Mouse (Mus musculus) ovary, postnatal 10 days (tissue): Measurements from ENCODE around the gene Rad18.
"Not testable (repeated sequence)": the region's sequence is repeated elsewhere in the genome, so short reads cannot be mapped to it uniquely, and the experiment has no call there.

Experiments used
- DNase-seq: peaks from one replicate; pipeline ENCODE4 v3.0.0; 2022; ENCODE audit warnings: low spot score

Rad18 gene

DNA sequence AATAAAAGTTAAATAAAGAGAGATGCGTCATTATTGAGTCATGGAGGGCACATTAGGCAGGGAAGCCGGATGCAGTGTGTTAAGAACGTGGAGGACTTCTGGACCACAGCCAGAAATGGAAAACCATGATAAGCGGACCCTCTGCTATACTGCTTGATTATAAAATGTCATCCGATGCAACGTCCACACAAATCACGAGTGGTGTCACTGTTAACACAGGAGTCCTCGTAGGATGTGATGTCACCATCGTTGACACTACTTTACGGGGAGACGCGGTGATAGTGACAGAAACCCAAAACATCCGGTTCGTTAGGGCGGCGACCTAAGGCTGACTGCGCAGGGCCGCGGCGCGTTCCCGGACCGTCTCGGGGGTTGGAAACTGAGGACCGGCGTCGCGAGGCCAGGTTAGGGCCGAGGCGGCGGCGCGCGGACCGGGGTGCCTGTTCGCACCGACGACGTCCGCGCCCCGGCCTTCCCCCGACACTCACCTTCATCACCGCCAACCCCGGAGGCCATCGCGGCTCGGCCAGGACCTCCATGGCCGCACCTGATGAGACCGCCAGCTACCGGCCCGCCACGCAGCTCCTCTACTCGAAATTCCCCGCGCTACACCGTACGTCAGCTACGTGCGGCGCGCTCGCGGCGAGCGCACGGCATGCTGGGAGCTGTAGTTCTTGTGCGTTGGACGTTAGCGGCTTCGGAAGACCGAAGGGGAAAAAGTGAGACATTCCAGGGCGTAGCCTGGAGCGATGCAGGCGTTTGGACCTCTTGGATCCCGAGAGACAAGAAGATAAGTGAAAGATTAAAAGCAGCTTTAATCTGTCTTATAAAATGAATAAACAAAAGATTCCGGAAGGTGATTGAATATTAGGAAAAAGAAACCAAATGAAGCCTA lies at the start of gene Rad18:
Gene Rad18, minus strand, starts transcription at position 631 of the 895 bp plus-strand sequence.
- peak; percentile 34 for DNase-seq

DNA sequence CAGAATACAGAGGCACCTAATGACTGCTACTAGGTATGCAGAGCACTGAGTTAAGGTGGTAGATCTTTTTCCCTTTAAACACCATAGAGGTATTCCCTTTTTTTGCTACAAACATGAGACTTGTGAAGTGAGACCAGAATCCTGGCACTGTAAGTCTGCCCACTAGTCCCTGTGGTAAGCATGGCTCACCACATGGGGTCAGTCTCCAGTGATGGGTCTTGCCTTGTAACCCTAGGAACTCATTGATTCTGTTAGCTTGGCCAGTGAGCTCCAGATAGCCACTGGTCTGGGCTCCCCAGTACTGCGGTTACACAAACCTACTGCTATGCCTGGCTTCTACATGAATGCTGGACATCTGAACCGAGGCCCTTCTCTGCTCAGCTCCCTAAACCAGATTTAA lies 45.8 kb upstream of the Rad18 start:
- DNase-seq = no peak

DNA sequence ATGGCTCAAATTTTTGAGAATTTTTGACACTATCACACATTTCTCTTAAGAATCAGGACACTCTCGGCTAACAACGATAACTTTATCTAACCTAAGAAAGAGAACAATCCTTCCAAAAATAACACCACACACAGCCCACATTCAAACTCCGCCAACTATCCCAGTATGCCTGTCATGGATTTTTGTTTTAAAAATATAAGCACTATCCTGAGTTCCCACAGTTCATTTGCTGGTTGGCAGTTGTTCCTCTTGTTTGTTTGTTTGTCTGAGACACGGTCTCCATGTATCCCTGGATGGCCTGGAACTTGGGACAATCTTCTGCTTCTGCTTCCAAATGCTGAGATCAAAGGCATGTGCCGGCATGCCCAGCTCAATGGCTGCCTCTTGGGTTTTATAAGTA lies 45.3 kb upstream of the Rad18 start:
- no peak for DNase-seq

DNA sequence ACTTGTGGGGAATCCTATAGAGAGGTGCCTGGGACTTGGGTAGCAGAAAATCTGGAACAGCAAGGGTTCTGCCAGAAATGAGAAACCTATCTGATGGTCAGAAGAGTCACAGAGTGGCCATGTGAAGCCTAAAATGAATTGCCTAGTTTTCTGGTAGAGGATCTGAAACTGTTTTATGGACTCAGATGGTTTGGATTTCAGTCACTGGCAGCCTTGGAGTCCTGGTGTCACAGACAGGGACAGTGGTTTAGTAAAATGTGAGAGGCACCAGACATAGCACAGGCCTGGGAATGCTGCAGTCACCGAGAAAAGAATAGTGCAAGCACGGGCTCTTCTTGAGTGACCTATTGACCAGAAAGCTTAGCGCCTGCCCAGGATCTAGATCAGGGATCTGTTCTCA lies 43.1 kb upstream of the Rad18 start:
- DNase-seq = no peak

DNA sequence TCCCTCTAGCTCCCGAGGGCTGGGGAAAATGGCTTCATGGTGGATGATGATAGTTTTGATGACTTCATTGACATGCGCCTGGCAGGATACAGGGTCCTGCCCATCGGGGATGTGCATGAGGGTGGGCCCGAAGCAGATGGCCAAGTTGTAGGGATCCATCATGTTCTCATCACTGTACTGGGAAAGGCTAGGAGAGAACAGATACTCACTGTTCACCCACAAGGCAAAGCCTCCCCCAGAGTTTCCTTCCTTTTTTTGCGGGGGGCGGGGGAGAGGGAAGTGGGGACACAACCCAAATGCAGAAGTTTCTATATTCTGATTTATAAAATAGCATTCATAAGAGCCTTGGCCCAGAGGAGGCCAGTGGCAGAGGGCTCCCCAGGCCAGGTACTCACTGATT lies 42.4 kb upstream of the Rad18 start:
- DNase-seq = no peak

DNA sequence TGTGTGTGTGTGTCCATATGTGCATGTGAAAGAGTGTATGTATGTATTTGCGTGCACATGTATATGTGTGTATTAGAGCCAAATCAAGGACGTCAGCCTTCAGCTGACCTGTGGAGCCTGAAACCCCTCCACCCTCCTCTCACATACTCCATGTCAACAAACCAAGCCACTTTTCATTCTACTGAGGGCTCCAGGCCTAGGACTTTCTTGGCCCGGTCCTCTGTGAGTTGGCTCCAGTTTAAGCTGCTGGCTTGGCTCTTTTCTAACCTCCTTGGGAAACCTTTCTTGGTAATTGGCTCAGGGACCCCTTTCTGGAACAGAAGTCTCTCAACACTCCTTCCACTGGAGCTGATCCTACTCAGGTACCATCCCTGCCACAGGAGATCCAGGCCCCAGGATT lies 40.0 kb upstream of the Rad18 start:
- no peak for DNase-seq

DNA sequence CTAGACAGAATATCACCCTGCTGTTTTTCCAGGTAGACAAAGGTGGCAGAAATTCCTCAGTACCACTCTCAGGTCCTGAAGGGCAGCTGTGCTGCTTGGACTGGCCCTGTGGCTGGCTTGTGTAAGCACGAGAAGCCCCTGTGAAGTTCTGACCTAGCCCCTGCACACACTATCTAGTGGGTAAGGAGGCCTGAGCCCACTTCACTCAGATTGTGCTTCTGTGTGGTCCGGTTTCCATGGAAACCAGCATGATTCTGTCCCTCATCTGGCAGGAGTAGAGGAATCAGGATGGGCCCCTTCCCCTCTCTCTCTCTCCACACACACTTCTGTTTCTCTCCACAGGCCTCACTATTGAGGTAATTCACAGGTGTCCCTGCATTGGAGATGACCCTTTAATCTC lies 38.6 kb upstream of the Rad18 start:
- no peak for DNase-seq

DNA sequence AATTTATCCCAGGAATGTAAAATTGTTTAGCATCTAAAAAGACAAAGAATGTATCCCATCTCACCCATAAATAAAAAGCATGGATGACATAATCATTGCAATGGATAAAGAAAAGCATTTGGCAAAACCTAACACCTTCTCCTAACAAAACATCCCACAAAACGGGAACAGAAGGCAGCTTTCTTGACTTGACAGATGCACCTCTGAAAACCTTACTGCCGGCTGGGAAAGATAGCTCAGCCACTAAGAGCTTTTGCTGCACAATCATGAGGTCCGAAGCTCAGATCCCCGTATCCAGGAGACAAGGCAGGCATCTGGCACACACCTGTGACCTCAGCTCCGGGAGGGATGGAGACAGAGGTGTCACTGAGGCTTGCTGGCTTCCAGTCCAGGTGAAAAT lies 37.5 kb upstream of the Rad18 start:
- DNase-seq = no peak

DNA sequence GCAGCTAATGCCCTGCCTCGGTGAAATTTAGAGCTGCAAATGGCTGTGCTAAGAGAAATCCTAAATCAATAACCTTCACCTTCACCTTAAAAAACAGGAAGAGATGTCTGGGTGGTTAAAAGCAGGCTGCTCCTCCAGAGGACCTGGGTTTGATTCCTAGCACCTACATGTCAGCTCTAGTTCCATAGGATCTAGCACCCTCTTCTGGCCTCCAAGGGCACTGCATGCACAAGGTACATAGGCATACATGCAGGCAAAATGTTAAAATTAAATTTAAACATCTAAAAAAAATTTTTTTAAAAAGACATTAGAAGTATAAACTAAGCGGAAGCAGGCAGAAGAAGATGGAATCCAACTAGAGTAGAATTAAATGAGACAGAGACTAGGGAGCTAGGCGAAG lies 35.9 kb upstream of the Rad18 start:
- DNase-seq = no peak

DNA sequence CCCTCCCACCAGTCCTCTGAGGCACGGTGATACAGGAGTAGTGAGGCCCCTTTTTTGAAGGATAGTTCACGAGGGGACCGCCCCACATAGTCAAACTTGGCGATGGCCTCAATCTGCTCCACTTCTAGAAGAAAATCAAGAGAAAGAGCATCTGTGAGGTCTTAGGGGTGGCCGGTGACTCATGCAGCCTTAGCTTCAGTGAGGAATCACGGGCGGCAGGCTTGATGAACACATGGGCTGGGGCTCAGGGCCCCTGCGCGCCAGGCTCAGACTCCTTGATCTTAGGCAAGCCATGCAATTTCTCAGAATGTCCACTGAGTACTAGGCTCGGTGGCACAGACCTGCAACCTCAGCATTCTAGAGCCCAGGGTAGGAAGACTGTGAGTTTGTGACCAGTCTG lies 34.9 kb upstream of the Rad18 start:
- no peak for DNase-seq

DNA sequence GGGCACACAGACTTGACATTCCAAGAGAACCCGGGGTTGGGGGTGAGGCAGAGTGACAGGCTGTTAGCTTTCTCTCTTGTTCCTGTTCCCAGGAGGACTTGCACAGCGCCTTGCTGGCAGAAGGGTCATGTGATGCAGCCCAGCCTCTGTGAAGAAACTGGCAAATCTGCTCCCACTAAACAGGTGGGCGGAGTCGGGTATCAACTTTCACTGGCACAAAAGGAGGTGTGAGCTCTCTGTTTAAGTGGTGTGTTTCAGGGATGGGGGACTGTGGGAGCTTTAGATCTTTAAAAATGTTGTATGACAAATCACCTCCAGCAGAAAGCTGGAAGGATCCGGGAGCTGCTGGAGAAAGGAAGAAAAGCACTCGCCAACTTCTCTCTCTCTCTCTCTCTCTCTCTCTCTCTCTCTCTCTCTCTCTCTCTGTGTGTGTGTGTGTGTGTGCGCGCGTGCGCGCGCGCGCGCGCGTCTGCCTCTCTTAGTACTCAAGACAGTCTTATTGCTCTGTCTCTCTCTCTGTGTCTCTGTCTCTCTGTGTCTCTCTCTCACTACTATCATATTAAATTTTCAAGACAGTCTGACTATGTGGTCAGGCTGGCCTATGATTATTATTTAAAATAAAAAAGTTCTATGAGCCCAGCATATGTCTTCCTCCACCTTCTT lies 32.4 kb upstream of the Rad18 start:
- DNase-seq = peak; percentile 15

DNA sequence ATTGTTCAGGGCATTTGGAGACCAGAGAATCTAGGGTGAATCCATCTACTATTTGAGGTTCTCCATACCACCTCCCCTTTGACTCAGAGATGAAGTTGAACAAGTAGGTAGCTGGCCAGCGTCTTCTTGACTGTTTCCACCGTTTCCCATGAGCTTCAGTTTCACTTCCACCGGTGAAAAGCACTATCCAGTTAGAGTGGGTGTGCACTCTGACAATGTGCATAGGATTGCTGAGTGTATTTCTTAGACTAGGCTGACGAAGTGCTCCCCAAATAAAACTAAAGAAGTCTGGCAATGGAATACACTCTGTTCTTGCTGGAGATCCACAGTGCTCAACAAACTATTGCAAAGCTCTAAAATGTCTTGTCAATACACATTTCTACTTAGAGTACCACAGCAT lies 29.0 kb upstream of the Rad18 start:
- no peak for DNase-seq

DNA sequence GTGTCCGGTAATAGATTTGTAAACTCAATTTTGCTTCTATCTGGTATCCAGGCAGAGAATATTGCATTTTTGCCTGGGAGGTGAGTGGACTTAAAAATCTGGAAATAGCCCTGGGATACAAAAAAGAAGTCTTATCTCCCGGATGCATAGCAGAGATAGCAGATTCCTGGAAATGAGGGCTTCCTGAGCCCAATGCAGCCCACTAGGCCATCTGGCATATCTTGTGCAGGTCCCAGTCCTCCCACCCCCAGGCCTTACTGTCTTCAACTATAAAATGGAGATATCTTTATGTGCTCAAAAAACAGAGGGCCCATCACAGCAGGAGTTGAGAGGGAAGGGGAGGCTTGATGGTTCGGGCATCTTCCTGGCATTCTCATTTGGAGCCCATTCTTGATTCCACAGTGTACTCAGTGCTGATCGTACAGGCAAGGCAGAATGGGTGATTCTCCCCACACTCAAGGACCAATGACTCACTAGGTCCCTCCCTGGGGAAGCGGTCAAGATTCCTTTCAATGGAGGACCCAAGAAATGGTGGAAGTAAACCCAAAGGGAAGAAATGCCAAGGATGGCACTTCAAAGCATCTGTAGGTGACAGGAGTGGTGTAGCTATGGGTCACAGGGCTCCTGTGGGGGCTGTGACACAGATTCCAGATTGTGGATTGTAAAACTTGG lies 24.1 kb upstream of the Rad18 start:
- no peak for DNase-seq

DNA sequence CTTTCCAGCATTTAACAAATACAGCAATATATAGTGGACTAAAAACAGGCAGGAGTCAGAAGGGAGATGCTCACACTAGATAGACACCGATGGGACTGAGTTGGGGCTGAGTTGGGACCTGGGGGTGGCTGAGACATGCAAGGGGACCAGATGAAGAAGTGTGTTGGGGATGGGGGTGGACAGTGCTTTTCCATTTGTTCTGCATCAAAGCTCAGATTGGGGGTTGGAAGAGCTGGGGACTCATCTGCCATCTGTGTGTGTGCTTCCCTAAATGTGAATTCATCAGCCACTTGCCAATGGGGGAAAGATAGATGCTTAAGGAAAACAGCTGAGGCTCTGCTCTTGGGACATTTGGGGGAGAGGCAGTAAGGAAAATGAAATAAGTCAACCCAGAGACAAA lies 23.5 kb upstream of the Rad18 start:
- DNase-seq = no peak

DNA sequence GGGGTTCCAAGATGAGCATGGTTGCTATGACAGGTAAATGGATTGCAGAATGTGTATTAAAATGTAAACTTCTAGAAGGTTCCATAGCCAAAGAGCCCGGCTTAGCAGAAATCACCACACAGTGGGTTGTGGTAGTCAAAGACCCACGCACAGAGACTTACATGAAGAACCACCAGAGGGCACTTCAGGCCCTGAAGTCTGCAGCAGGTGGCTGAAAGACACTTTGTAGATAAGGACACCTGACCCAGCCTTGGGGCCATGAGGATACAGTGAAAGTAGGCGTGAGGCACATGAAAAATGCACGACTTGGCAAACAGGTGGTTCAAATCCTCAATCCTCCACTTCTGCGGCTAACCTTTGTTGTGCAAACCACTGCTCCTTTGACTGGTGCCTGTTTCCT lies 20.7 kb upstream of the Rad18 start:
- no peak for DNase-seq

DNA sequence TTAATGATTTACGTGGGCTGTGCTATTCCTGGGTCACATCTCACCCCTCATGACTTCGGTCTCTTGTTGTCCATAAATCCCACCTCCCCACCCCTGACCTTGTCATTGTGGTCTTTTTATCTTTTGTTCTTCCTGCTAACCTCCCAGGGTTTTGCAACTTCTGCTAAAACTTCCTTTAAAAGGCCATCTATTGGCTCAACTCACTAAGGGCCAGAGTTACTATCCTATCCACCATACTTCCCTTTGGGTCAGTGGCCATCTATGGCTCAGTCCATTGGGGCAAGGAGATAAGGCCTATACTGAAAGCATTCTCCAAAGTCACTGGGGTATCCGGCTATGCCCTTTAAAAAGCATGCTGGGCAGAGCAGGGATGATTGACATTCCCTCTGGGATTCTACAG lies 17.5 kb upstream of the Rad18 start:
- no peak for DNase-seq

DNA sequence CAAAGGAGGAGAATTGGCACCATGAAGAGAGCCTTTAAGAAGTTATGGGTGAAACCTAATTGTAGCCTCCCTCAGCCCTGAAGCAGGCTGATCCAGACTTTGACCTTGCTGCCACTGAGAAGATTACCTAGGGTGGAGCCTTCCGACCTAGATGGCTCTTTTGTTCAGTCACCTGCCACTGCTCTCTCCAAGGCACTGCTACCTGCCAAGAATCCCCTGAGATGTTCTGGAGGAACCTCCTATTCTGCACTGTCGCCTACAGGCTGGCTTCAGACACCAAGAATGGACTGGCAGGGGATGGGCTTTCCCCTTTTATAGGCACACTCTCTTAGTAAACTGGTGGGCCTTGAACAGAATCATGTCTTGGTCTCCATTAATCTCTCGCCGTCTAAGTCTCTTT lies 5.8 kb upstream of the Rad18 start:
- not testable (repeated sequence) for DNase-seq

DNA sequence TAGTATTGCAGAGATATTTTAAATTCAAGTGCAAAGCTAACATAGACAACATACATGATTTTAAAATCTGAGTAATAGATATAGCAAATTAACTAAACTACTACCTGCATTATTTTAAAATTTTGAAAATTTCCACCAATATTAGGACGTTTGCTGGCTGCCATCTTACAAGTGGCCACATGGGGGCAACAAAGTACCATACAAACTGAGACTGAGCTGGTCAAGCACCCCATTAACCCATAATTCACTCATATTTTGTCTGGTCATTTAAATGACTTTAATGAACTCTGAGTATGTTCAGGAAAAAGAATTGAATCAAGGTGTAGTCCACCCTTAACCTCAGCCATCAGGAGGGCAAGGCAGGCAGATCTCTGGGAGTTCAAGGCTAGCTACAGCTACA lies 3.9 kb upstream of the Rad18 start:
- DNase-seq = no peak

DNA sequence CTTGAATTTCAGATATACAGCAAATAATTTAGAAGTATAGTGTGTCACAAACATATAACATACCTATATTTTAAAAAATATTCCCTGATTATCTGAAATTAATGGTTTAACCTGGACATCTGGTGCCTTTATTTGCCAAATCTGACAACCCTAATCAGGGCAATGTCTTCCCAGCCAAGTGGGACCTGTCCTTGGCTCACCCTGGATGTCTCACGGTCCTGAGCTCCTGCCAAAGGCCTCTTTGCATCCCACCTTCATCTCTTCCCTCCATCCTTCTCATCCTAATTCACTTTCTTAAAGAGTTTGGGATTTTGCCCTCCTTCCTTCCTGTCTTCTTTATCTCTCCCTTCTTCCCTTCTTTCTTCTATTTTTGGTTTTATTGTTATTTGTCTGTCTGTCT lies 2.6 kb upstream of the Rad18 start:
- no peak for DNase-seq

DNA sequence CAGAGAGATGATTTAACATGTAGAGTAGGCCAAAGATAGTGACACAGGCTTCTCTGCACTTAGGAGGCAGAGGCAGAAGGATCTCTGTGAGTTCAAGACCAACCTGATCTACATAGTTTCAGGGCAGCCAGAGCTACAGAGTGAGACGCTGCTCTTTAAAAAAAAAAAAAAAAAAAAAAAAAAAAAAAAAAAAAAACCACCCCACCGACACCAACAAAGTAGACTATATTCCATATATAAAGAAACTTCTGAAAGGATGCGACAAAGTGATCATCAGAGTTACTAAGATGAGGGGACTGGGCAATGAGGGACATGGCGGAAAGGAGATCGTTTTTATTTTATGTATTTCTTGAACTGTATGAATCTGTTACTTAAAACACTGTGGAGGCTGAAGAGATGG lies 2.0 kb downstream of the Rad18 start:
- DNase-seq = no peak

DNA sequence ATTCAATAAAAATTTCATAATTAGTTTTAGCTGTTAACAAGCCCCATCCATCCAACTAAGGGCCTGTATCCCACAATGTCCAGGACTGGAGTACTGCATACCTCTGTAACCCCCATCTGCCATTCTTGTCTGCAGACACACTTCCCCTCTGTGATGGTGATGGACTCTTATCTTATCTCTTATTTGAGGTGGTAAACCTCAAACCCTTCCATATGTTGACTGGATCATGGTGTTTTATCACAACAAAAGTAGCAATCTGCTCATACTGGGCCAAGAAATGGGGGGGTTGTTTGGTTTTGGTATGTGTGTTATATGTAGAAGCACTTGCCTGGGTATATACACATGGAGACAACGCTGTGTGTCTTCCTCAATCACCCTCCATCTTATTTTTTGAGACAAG lies 5.0 kb downstream of the Rad18 start:
- DNase-seq = no peak

DNA sequence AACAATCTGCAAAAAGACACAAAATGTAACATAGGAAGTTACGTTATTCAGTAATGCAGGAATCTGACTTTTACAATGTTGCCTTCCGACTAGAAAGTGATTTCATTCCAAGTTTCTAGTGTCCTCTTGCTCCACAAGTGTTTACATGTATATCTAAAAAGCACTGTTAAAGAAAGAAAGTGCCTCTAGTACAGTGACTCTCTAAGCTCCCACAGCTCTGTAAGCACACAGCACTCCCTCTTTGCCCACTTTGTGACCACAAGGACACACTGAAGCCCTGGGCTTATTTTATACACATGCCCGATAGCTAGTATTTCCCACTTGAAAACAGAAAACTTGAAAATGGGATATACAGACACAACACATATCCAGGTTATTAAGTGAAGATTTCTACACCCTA lies 8.5 kb downstream of the Rad18 start:
- DNase-seq = no peak

DNA sequence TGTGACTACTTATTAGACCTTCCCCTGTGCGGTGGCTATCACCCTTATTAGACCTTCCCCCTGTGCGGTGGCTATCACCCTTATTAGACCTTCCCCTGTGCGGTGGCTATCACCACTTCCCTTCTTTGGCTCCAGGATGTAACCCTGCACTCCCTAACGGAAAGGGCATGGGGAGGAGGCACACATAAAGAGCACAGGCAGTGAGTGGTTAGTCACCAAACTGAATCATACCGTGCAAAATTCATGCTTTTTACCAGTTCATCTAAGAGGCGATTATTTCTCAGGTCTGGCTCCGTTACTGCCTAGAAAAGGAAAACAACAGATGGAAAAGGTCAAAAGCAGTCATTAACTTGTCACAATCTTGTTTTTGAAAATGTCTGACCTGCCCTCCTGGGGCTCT lies 10.0 kb downstream of the Rad18 start:
- DNase-seq = no peak
